Mouse (Mus musculus) ES-E14 (cell line): ENCODE measurements around the gene Lamc2. TPM values are rescaled to one million over a fixed set of nuclear protein-coding genes. Genes with fewer than 3 reads are reported as not detected.

Experiments used
- DNase-seq: peaks from one replicate; pipeline ENCODE4 v3.0.0-alpha.2; 2013; ENCODE audit warnings: low read depth, low spot score
- H3K27ac ChIP-seq: 2 replicates; pipeline ENCODE4 v1.5.1; 2012; ENCODE audit warnings: low read depth, mild to moderate bottlenecking, low read length, moderate library complexity, mixed read lengths; ENCODE audit not compliant: poor library complexity, insufficient read depth, severe bottlenecking
- H3K36me3 ChIP-seq: 2 replicates; pipeline ENCODE4 v1.6.1; 2012; ENCODE audit warnings: mild to moderate bottlenecking, low read length, moderate library complexity, mixed read lengths; ENCODE audit not compliant: control insufficient read depth, poor library complexity, insufficient read depth, severe bottlenecking
- H3K4me1 ChIP-seq, 2 experiments: fragments of 150-350 bp in 1 of 2; sonication (generic) in 1 of 2; 2 replicates each; pipeline ENCODE4 v1.6.1; 2012; ENCODE audit warnings: low read length in 2 of 2, mild to moderate bottlenecking in 1 of 2, mixed read lengths in 1 of 2; ENCODE audit not compliant: control insufficient read depth in 2 of 2, insufficient read depth in 2 of 2, poor library complexity in 1 of 2
- H3K4me3 ChIP-seq, 2 experiments: fragments of 150-350 bp in 1 of 2; sonication (generic) in 1 of 2; 2 replicates each; pipeline ENCODE4 v1.5.1; 2012; ENCODE audit warnings: low read length in 2 of 2, low read depth in 1 of 2, mild to moderate bottlenecking in 1 of 2, mixed read lengths in 1 of 2; ENCODE audit not compliant: insufficient read depth in 1 of 2, poor library complexity in 1 of 2, severe bottlenecking in 1 of 2
- H3K9ac ChIP-seq: 2 replicates; pipeline ENCODE4 v1.6.1; 2012; ENCODE audit warnings: low read depth, mild to moderate bottlenecking, low read length, mixed read lengths; ENCODE audit not compliant: poor library complexity, insufficient read depth, severe bottlenecking
- H3K9me3 ChIP-seq: fragments of 150-350 bp; sonication (generic); 2 replicates; pipeline ENCODE4 v1.6.1; 2012; ENCODE audit warnings: low read depth, mild to moderate bottlenecking, low read length; ENCODE audit not compliant: control insufficient read depth, insufficient read depth
- CHD2 ChIP-seq: IDR thresholded peaks from 2 replicates; pipeline ENCODE4 v1.6.1; 2014; ENCODE audit warnings: mild to moderate bottlenecking, low read depth, low read length, inconsistent platforms
- HCFC1 ChIP-seq: IDR thresholded peaks from 2 replicates; pipeline ENCODE4 v1.6.1; 2012; ENCODE audit warnings: low read length, inconsistent platforms, borderline replicate concordance; ENCODE audit not compliant: insufficient read depth
- MAFK ChIP-seq: IDR thresholded peaks from 2 replicates; pipeline ENCODE4 v1.6.1; 2014; ENCODE audit warnings: mild to moderate bottlenecking, low read depth, low read length, inconsistent platforms; ENCODE audit not compliant: insufficient read depth
- ZC3H11A ChIP-seq: IDR thresholded peaks from 2 replicates; pipeline ENCODE4 v1.6.1; 2012; ENCODE audit warnings: low read depth, mild to moderate bottlenecking, inconsistent platforms, low read length, borderline replicate concordance
- ZNF384 ChIP-seq: IDR thresholded peaks from 2 replicates; pipeline ENCODE4 v1.6.1; 2012; ENCODE audit warnings: low read depth, low read length, inconsistent platforms
- in situ Hi-C, 2 experiments: fragments of 600-800 bp; cut with MboI; formaldehyde crosslinking; loops; one replicate each; pipeline ENCODE4 v1.15.1; 2025; ENCODE audit warnings: low sequenced_read_pairs in 2 of 2, inconsistent platforms in 1 of 2; ENCODE audit not compliant: unreplicated experiment in 2 of 2
- total RNA-seq: library from RNA; depleted of rRNA; stranded (reverse); fragments of 300-350 nt; gene quantifications from 2 replicates; pipeline ENCODE4 v1.2.3, GENCODE M21; 2012

Lamc2 gene
- total RNA-seq, 1 experiment = 24.3 TPM

DNA sequence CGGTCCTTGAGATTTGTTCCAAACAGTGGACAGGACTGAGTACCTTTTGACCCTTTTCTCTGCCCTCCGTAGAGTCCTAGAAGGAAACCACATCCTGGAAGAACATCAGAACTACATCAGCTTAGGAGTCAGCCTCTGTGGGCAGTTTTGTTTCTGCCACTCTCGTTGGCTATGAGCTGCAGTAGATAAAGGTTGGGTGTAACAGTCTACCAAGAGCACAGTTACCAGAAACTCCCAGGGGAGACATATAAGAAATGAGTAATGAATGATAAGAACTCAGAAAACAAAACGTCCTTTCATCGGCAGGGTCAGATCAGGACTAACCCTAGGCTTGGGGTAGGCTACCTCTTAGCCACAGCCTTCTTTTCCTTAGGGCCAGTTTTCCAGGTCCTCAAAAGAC is 64.9 kb downstream of the Lamc2 start:
- H3K4me3 ChIP-seq = no peak overlapping the region
- H3K9ac ChIP-seq = no peak overlapping the region
- no peak for TF ChIP-seq ZC3H11A
- TF ChIP-seq MAFK = no peak
- TF ChIP-seq ZNF384 = no peak
- no peak for TF ChIP-seq HCFC1
- no peaks in the 10 kb centered on the region for H3K9me3 ChIP-seq
- in situ Hi-C loops = no loop called here
- H3K4me1 ChIP-seq = 0 out of 4 replicates have a peak, but pooled peaks cover 0 to under 1% of the 10 kb centered on the region in 2 experiments
- no peak overlapping the region for H3K27ac ChIP-seq
- no peaks in the 10 kb centered on the region for H3K36me3 ChIP-seq
- DNase-seq = no peak

DNA sequence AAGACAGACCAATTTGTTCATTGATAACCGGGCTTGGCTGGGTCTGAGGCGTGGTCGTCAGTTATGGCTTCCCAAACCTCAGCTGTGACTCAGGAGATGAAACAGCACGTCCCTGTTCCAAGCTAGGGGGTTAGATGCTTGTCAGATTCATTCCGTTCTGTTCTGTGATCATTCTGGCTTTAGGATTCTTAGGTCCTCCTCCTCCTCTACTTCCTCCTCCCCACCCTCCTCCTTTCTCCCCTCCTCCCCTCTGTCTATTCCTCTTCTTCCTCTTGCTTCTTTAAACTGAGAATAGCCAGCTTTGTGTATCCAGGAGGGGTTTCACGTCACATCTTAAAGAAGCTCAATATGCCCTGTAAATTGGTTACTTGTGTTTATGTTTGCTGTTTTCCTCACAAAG is 65.7 kb downstream of the Lamc2 start:
- H3K36me3 ChIP-seq = no peaks in the 10 kb centered on the region
- no peaks in the 10 kb centered on the region for H3K4me1 ChIP-seq
- DNase-seq = no peak
- no peak for TF ChIP-seq MAFK
- no peak for TF ChIP-seq CHD2
- TF ChIP-seq ZC3H11A = no peak
- no peak for TF ChIP-seq ZNF384
- TF ChIP-seq HCFC1 = no peak
- in situ Hi-C loops = no loop called here
- H3K9ac ChIP-seq = no peak overlapping the region
- no peak overlapping the region for H3K4me3 ChIP-seq
- no peak overlapping the region for H3K27ac ChIP-seq
- no peaks in the 10 kb centered on the region for H3K9me3 ChIP-seq

DNA sequence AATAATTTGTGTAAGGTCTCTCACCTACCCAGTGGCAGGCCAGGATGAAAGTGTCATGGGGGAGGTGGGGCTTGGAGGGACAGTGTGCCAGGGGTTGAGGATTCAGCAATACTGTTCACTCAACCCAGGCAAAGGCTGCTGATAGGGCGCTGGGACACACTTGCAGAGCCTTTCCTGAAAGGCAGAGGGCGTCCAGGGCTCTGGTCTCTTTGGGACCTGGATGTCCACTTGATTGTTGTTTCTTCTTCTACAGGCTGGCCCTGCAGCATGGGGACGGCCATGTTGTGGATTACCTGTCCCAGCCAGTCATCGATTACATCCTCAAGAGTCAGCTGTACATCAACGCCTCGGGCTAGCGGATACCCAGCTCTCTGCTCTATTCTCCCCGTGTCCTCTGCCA is 70.9 kb downstream of the Lamc2 start:
- in situ Hi-C loops = no loop called here
- DNase-seq = no peak
- H3K4me1 ChIP-seq = no peaks in the 10 kb centered on the region
- H3K9ac ChIP-seq = no peak overlapping the region
- no peak overlapping the region for H3K4me3 ChIP-seq
- no peaks in the 10 kb centered on the region for H3K9me3 ChIP-seq
- H3K36me3 ChIP-seq = no peaks in the 10 kb centered on the region; the same call in 1 of the 2 replicates
- no peak overlapping the region for H3K27ac ChIP-seq
- TF ChIP-seq CHD2 (no peak), MAFK (no peak), ZC3H11A (no peak), HCFC1 (no peak), ZNF384 (no peak)

DNA sequence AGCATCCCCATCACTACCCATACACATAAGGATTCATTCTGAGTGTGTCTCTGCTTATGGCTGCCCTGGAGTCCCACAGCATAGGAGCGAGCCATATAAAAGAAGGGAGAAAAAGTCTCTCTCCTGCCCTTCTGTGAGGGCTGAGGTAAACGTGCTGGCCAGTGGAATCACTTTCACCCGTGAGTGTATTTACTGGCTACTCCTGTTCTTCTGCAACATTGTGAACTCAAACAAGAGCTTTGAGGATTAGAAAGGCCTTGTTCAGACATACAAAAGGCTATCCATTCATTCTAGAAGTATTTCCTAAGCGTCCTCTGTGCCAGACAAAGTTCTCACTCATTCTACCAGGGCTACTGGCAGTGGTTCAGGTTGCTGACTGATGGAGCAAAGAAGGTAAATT is 74.7 kb downstream of the Lamc2 start:
- Histone ChIP-seq H3K36me3 (no peaks in the 10 kb centered on the region; the same call in 1 of the 2 replicates), H3K27ac (no peak overlapping the region), H3K4me3 (no peak overlapping the region), H3K9ac (no peak overlapping the region), H3K4me1 (peaks cover 5 to 8% of the 10 kb centered on the region in 2 experiments; a peak in 3 of 4 replicates), H3K9me3 (no peaks in the 10 kb centered on the region)
- in situ Hi-C loops = no loop called here
- TF ChIP-seq ZNF384 (no peak), ZC3H11A (no peak), HCFC1 (no peak), MAFK (no peak), CHD2 (no peak)
- DNase-seq = no peak

DNA sequence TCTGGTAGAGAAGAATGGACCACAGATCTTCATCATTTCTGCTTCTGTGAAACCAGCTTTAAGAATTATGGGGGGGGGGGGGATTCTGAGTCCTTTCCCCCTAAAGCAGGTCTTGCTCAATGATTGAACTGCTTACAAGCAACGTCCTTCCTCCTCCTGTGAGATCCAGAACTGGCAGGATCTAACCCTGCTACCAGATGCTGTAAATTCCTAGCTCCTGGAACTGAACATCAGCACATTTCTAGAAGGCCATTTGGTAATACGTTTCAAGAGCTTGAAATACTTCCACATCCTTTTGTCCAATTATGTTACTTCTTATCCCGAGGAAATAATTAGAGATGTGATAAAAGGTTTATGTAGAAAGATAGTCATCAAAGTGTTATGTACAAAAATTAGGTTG is 76.4 kb downstream of the Lamc2 start:
- no peak overlapping the region for H3K9ac ChIP-seq
- no peak for DNase-seq
- H3K4me3 ChIP-seq = no peak overlapping the region
- TF ChIP-seq ZNF384 = no peak
- no peak for TF ChIP-seq HCFC1
- no peak for TF ChIP-seq CHD2
- no peak for TF ChIP-seq MAFK
- TF ChIP-seq ZC3H11A = no peak
- H3K27ac ChIP-seq = no peak overlapping the region
- in situ Hi-C loops = no loop called here
- H3K4me1 ChIP-seq = peaks cover 5 to 8% of the 10 kb centered on the region in 2 experiments; a peak in 3 of 4 replicates
- no peaks in the 10 kb centered on the region for H3K9me3 ChIP-seq
- no peaks in the 10 kb centered on the region; the same call in 1 of the 2 replicates for H3K36me3 ChIP-seq
